In genomic region chr19:29501106-29501505, GRCm38 (mm10) we compare ENCODE assay signal across 8 mouse cellular contexts. TPM values are rescaled to one million over a fixed set of nuclear protein-coding genes. Genes with fewer than 3 reads are reported as not detected.
DNase-seq lines count a peak whose midpoint lies in the region; ATAC-seq and TF ChIP-seq lines count a peak whose summit lies in the region.

No protein-coding gene starts in this region.

- no peaks in the 10 kb centered on the region for H3K27me3 ChIP-seq in heart, adult 2 months (ENCODE audit: control insufficient read depth, insufficient read depth, low read length)
- no peaks in the 10 kb centered on the region for H3K27me3 ChIP-seq in kidney, embryonic 14.5 days (ENCODE audit: control insufficient read depth, insufficient read depth, low read length)
- H3K27me3 ChIP-seq in spleen, adult 2 months (ENCODE audit: control insufficient read depth, insufficient read depth, low read length), result no peaks in the 10 kb centered on the region

- peak; percentile 46; the same call in 1 of the 2 replicates for ATAC-seq in kidney, embryonic 14.5 days (ENCODE audit: low FRiP score, low TSS enrichment)

- DNase-seq in cerebellum, postnatal 10 days, result peak; percentile 51 to 63
- no peak for DNase-seq in cerebellum, postnatal 36 days
- DNase-seq in heart, adult 2 months, result peak; percentile 31 to 61
- peak; percentile 44 for DNase-seq in lung, postnatal 25 days (ENCODE audit: low spot score)
- DNase-seq in spleen, adult 2 months (ENCODE audit: low read depth in 1 of 2, low spot score in 2 of 2), result peak in 1 of 2 experiments; percentile 48
- no peak for DNase-seq in frontal cortex, postnatal 10 days (ENCODE audit: low spot score in 2 of 2)

- no peak for TF ChIP-seq EP300 in heart, adult 2 months (IDR thresholded peaks at IDR 0.05; ENCODE audit: insufficient read depth, low read depth, low read length)

- TF ChIP-seq CTCF in heart, adult 2 months (IDR thresholded peaks at IDR 0.05), result no peak
- peak; percentile 31; the same call in 1 of the 2 replicates for TF ChIP-seq CTCF in spleen, adult 2 months (IDR thresholded peaks at IDR 0.05; ENCODE audit: extremely low read depth, insufficient read depth, insufficient read length, insufficient replicate concordance)

- TF ChIP-seq POLR2A in heart, adult 2 months (IDR thresholded peaks at IDR 0.05; ENCODE audit: insufficient read depth, low read depth, low read length), result no peak
- no peak for TF ChIP-seq POLR2A in spleen, adult 2 months (IDR thresholded peaks at IDR 0.05; ENCODE audit: low read depth, low read length)

- H3K4me2 ChIP-seq in kidney, embryonic 14.5 days (replicated peaks; ENCODE audit: low read depth, low read length), result peak overlapping the region; percentile 32; the same call in 1 of the 2 replicates

- peak overlapping the region; percentile 80 for H3K27ac ChIP-seq in brown adipose tissue, adult 24 weeks (replicated peaks; ENCODE audit: low read depth, low read length)
- H3K27ac ChIP-seq in heart, adult 2 months, result peak overlapping the region; percentile 68
- H3K27ac ChIP-seq in kidney, embryonic 14.5 days (ENCODE audit: low read depth, low read length), result no peak overlapping the region
- H3K27ac ChIP-seq in spleen, adult 2 months (ENCODE audit: insufficient read depth, low read length), result peak overlapping the region; percentile 14

- no peaks in the 10 kb centered on the region for H3K9me3 ChIP-seq in kidney, embryonic 14.5 days (ENCODE audit: control insufficient read depth, low read length)

- 36% methylated on average over 11 of the region's 11 CpGs for WGBS in heart, adult 2 months
- 57% methylated on average over 11 of the region's 11 CpGs for WGBS in kidney, embryonic 14.5 days
- 52% methylated on average over 11 of the region's 11 CpGs for WGBS in spleen, adult 2 months

- intact Hi-C loops in heart, adult 2 months (cut with DNase I), result loop anchor here (1.0 to 10.0 kb wide), 4 partner anchors 57 to 436 kb away; no protein-coding TSS in a partner anchor

- H3K4me1 ChIP-seq in brown adipose tissue, adult 24 weeks (ENCODE audit: control insufficient read depth, insufficient read depth, insufficient read length, low read length), result peaks cover 13% of the 10 kb centered on the region
- H3K4me1 ChIP-seq in heart, adult 2 months (ENCODE audit: control insufficient read depth, insufficient read depth, low read length), result peaks cover 6% of the 10 kb centered on the region
- 0 out of 2 replicates have a peak, but pooled peaks cover 2% of the 10 kb centered on the region for H3K4me1 ChIP-seq in kidney, embryonic 14.5 days (ENCODE audit: control insufficient read depth, insufficient read depth, low read length)
- H3K4me1 ChIP-seq in spleen, adult 2 months (ENCODE audit: control insufficient read depth, insufficient read depth, insufficient read length), result peaks cover 11% of the 10 kb centered on the region; the same call in 1 of the 2 replicates

- H3K4me3 ChIP-seq in brown adipose tissue, adult 24 weeks (ENCODE audit: insufficient read depth, low read depth, low read length), result peak overlapping the region; percentile 36
- peak overlapping the region; percentile 32 for H3K4me3 ChIP-seq in heart, adult 2 months
- no peak overlapping the region; the same call in 1 of the 2 replicates for H3K4me3 ChIP-seq in kidney, embryonic 14.5 days (ENCODE audit: low read length)
- H3K4me3 ChIP-seq in spleen, adult 2 months (ENCODE audit: extremely low read depth, insufficient read depth, insufficient read length), result peak overlapping the region; percentile 26; the same call in 1 of the 2 replicates

- no peaks in the 10 kb centered on the region for H3K79me2 ChIP-seq in heart, adult 2 months (replicated peaks; ENCODE audit: control insufficient read depth, insufficient read depth, low read length)

- H3K9ac ChIP-seq in heart, adult 2 months (ENCODE audit: low read depth, low read length), result peak overlapping the region; percentile 63
- H3K9ac ChIP-seq in kidney, embryonic 14.5 days (ENCODE audit: low read depth, low read length), result no peak overlapping the region

- no peaks in the 10 kb centered on the region; the same call in 1 of the 2 replicates for H3K36me3 ChIP-seq in heart, adult 2 months (ENCODE audit: control insufficient read depth, insufficient read depth, low read length)
- no peaks in the 10 kb centered on the region for H3K36me3 ChIP-seq in kidney, embryonic 14.5 days (ENCODE audit: control insufficient read depth, insufficient read depth, low read length)
- no peaks in the 10 kb centered on the region for H3K36me3 ChIP-seq in spleen, adult 2 months (ENCODE audit: control insufficient read depth, insufficient read depth, low read length)

RNA-seq across cellular contexts. Expression of gene Ric1, which starts 21.0 kb away (rescaled TPM):
- 21.6 and 23.3 TPM in 2 replicates for polyA plus RNA-seq in brown adipose tissue, adult 24 weeks (2012; ENCODE audit: insufficient read depth, insufficient read length, missing spikeins)
- 10 to 100 TPM; 16.9 to 20.6 TPM for total RNA-seq in heart, adult 2 months (2021)
- 9.2 and 15.0 TPM in 2 replicates for polyA plus RNA-seq in heart, adult 2 months (2012; rRNA removed)
- polyA plus RNA-seq in kidney, embryonic 14.5 days (2014; fragmentation: Nextera tagmentation; extraction: Ambion mirVana), result 17.4 and 19.3 TPM in 2 replicates
- polyA plus RNA-seq in spleen, adult 2 months (2012; rRNA removed), result 6.7 and 8.4 TPM in 2 replicates

Comparison
In these comparisons a context has a peak if more than half of its experiments do, and no peak if none do; other contexts are left out.
1. DNase-seq: peak in cerebellum, postnatal 10 days (2 of 2), heart, adult 2 months (2 of 2) and lung, postnatal 25 days (single experiment); none in cerebellum, postnatal 36 days (0 of 2) and frontal cortex, postnatal 10 days (0 of 2).